Mouse (Mus musculus) cortical plate, adult 2 months (tissue): ENCODE data around the gene Atg4b.

Experiments
- CTCF ChIP-seq: fragments of 200-500 bp; IDR thresholded peaks from 2 replicates; pipeline ENCODE4 v1.5.1; 2011; ENCODE audit warnings: mild to moderate bottlenecking, control low read depth, low read length; ENCODE audit not compliant: insufficient read depth; ENCODE audit errors: extremely low read depth
- POLR2A ChIP-seq: fragments of 200-500 bp; IDR thresholded peaks from 2 replicates; pipeline ENCODE4 v1.6.1; 2011; ENCODE audit warnings: mild to moderate bottlenecking, low read length, control low read depth; ENCODE audit not compliant: insufficient read depth; ENCODE audit errors: extremely low read depth

DNA sequence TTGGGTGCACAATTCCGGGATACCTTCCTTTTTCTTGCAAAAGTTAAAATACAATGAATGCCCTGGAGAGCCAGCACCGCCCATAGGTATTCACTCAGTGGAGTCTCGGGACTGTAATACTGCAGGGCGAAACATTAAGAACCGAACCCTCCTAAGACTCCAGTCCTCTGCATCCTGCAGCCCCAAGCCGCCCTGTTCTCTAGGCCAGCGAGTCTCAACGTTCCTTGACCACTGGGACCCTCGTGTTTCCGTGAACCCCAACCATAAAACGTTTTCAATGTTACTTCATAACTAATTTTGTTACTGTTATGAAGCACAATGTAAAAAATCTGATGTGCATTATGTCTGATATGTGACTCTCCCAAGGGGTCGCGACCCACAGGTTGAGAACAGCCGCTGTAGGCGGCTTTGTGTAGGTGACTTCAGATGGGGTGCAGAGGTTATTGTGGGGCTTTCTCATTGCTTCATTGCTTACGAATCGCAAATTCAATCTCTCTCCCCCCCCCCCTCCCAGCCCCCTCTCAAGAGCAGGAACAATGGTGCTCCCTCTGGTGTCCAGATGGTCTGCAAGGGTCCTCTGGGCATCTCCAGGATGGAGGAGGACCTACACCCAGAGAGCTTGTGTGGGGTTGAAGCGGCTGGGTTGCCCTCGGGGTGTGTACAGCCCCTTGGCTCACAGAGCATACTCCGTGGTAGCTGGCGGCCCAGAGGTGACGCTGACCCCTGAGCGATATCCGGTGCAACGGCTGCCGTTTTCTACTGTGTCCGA lies 74.7 kb downstream of the Atg4b start:
- TF ChIP-seq POLR2A: no peak
- TF ChIP-seq CTCF: no peak
